Mouse (Mus musculus) intestine, postnatal 0 days (tissue): ENCODE results near the gene Hist2h4. TPM values are rescaled to one million over a fixed set of nuclear protein-coding genes. Genes with fewer than 3 reads are reported as not detected.
"Not testable (repeated sequence)": the region's sequence is repeated elsewhere in the genome, so short reads cannot be mapped to it uniquely, and the experiment has no call there.

Source experiments
- ATAC-seq: fragments of 200-750 bp; cut with Nextera tagmentation; 2 replicates; pipeline ENCODE4 v1.8.0; 2017; ENCODE audit warnings: mild to moderate bottlenecking, moderate TSS enrichment, moderate library complexity
- H3K27ac ChIP-seq: fragments of 300-500 bp; sonication (generic); 2 replicates; pipeline ENCODE4 v1.5.1; 2014; ENCODE audit warnings: mild to moderate bottlenecking, low read depth, low read length, moderate library complexity
- H3K27me3 ChIP-seq: fragments of 300-500 bp; sonication (generic); replicated peaks from 2 replicates; pipeline ENCODE4 v1.6.1; 2014; ENCODE audit warnings: low read length, mixed read lengths; ENCODE audit not compliant: control insufficient read depth, insufficient read depth
- H3K36me3 ChIP-seq: fragments of 300-500 bp; sonication (generic); 2 replicates; pipeline ENCODE4 v1.6.1; 2014; ENCODE audit warnings: mild to moderate bottlenecking, moderate library complexity; ENCODE audit not compliant: control insufficient read depth, insufficient read depth
- H3K4me1 ChIP-seq: fragments of 300-500 bp; sonication (generic); replicated peaks from 2 replicates; pipeline ENCODE4 v1.6.1; 2014; ENCODE audit warnings: antibody characterized with exemption, low read length, mixed read lengths; ENCODE audit not compliant: control insufficient read depth, insufficient read depth
- H3K4me2 ChIP-seq: fragments of 300-500 bp; sonication (generic); replicated peaks from 2 replicates; pipeline ENCODE4 v1.6.1; 2014; ENCODE audit warnings: low read depth, mild to moderate bottlenecking, moderate library complexity
- H3K4me3 ChIP-seq: fragments of 300-500 bp; sonication (generic); 2 replicates; pipeline ENCODE4 v1.5.1; 2014; ENCODE audit warnings: low read depth, low read length
- H3K9ac ChIP-seq: fragments of 300-500 bp; sonication (generic); 2 replicates; pipeline ENCODE4 v1.6.1; 2014; ENCODE audit warnings: mild to moderate bottlenecking, low read depth, low read length
- H3K9me3 ChIP-seq: fragments of 300-500 bp; sonication (generic); 2 replicates; pipeline ENCODE4 v1.6.1; 2016; ENCODE audit warnings: mixed run types; ENCODE audit not compliant: control insufficient read depth
- CTCF ChIP-seq: sonication (generic); IDR thresholded peaks from 2 replicates; pipeline ENCODE4 v1.5.1; 2016; ENCODE audit warnings: low read depth, mild to moderate bottlenecking, control low read depth, antibody characterized with exemption, moderate library complexity
- WGBS: fragments of 180-500 bp; shearing (Covaris S2); extraction: QIAGEN DNeasy Blood & Tissue Kit; methylation state at CpG from one replicate; pipeline ENCODE4 v1.1.7; 2014; 5-methylcytosine and 5-hydroxymethylcytosine counted together
- polyA plus RNA-seq: library from polyadenylated mRNA; unstranded; fragments of >200 nt; fragmentation: Nextera tagmentation; extraction: Ambion mirVana; gene quantifications from 2 replicates; pipeline ENCODE4 v1.2.1, GENCODE M21; 2015

The Hist2h4 gene
- polyA plus RNA-seq, 1 experiment from 2014 or later, result 2.1 TPM

DNA sequence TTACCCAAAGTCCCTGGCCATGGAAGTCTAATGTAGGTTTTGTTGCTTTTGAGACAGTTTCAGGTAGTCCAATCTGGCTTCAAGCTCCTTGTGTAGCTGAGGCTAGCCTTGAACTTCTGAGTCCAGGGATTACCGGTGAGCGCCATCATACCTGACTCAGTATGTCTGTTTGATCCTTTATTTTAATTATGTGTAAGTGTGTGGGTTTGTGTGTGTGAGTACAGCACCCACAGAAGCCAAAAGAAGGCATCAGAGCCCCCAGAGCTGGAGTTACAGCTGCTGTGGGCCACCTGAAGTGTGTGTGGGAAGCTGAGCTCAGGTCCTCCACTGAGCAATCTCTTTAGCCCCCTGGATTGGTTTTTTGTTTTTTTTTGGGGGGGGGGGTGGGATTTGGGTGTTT is 36.5 kb upstream of the Hist2h4 start:
- H3K27me3 ChIP-seq, result peaks cover 10% of the 10 kb centered on the region; the same call in 1 of the 2 replicates
- no peaks in the 10 kb centered on the region for H3K9me3 ChIP-seq
- ATAC-seq, result no peak
- no peak overlapping the region for H3K9ac ChIP-seq
- WGBS, result 98% methylated on average over 2 of the region's 2 CpGs
- H3K4me2 ChIP-seq, result no peak overlapping the region
- H3K36me3 ChIP-seq, result no peaks in the 10 kb centered on the region
- TF ChIP-seq CTCF, result no peak
- no peak overlapping the region for H3K27ac ChIP-seq
- H3K4me3 ChIP-seq, result no peak overlapping the region
- no peaks in the 10 kb centered on the region for H3K4me1 ChIP-seq

DNA sequence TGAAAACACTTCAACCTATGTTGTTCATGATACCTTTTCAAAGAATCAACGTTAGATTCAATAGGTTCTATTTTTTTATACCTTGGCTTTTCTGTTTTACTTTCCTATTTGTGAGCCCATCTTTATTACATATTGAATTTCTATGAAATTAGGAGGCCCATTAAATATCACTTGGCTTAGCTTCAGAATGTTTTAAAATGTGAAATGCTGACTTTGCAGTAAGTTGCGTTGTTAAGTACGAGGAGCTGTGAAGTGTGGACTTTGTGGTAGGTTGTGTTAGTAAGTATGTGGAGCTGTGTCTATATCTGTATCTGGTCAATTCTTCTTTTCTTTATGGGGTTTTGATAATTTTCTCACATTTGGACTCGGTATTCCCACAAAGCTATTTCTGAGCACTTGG is 35.2 kb upstream of the Hist2h4 start:
- no peaks in the 10 kb centered on the region for H3K4me1 ChIP-seq
- peaks cover 10% of the 10 kb centered on the region; the same call in 1 of the 2 replicates for H3K27me3 ChIP-seq
- H3K9ac ChIP-seq, result no peak overlapping the region
- TF ChIP-seq CTCF, result no peak
- no peak overlapping the region for H3K4me3 ChIP-seq
- H3K27ac ChIP-seq, result no peak overlapping the region
- H3K36me3 ChIP-seq, result no peaks in the 10 kb centered on the region
- 91% methylated on average over 4 of the region's 4 CpGs for WGBS
- no peaks in the 10 kb centered on the region for H3K9me3 ChIP-seq
- no peak overlapping the region for H3K4me2 ChIP-seq
- no peak for ATAC-seq

DNA sequence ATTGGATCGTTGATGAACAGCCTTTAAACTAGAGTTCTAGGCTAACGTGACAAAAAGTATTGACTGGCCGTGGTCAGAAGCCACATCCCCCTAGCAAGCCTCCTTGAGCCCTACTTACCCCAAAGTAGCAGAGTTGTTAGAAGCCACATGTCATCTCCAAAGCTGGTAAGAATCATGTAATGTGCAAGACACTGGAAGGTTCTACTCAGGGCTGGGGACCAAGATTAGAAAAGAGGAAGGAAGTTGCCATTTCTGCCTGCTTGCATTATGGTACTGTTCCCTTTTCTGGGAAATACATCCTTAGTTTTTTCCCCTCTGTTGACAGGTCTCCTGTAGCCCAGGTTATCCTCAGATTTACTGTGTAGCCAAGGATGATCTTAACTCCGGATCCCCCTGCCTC is 30.7 kb upstream of the Hist2h4 start, which contains the start of gene Fcgr1:
Gene Fcgr1, minus strand, starts transcription at position 183 of the 400 bp plus-strand sequence.
- no peak for ATAC-seq
- no peak for TF ChIP-seq CTCF
- 90% methylated on average over 4 of the region's 4 CpGs for WGBS

DNA sequence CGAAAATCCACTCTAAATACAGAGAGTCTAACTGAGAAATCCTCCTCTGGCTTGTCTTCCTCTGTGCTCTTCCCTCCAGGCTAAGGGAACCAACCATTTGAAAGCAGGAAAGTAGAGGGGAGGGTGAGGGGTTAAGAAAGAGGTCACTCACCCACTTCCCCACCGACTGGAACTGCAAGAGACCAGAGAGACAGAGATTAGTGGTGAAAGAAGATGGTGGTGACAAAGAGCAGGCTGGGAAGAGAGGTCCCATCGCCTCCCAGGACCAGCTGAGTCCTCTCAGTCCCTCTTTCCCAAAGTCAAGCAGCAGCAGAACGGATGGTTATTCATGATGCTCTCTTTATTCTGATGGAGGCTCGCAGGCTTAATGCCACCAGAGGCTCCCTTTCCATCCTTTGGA is 30.3 kb upstream of the Hist2h4 start:
- 51% methylated on average over 5 of the region's 5 CpGs for WGBS
- H3K4me2 ChIP-seq, result no peak overlapping the region
- no peak overlapping the region for H3K9ac ChIP-seq
- ATAC-seq, result no peak
- no peak overlapping the region for H3K27ac ChIP-seq
- H3K4me3 ChIP-seq, result no peak overlapping the region
- H3K9me3 ChIP-seq, result no peaks in the 10 kb centered on the region
- no peaks in the 10 kb centered on the region for H3K36me3 ChIP-seq
- TF ChIP-seq CTCF, result no peak
- H3K27me3 ChIP-seq, result no peaks in the 10 kb centered on the region; the same call in 1 of the 2 replicates
- no peaks in the 10 kb centered on the region for H3K4me1 ChIP-seq

More for the DNA sequence above, 30.7 kb upstream of the Hist2h4 start, which contains the start of gene Fcgr1:
- H3K4me2 ChIP-seq, result no peak within 1 kb of the TSS
- no peak within 1 kb of the TSS for H3K9ac ChIP-seq
- no peaks in the 10 kb centered on the region for H3K4me1 ChIP-seq
- H3K27ac ChIP-seq, result no peak within 1 kb of the TSS
- no peak within 1 kb of the TSS for H3K4me3 ChIP-seq
- no peaks in the 10 kb centered on the region; the same call in 1 of the 2 replicates for H3K27me3 ChIP-seq
- H3K36me3 ChIP-seq, result no peaks in the 10 kb centered on the region
- H3K9me3 ChIP-seq, result no peaks in the 10 kb centered on the region

DNA sequence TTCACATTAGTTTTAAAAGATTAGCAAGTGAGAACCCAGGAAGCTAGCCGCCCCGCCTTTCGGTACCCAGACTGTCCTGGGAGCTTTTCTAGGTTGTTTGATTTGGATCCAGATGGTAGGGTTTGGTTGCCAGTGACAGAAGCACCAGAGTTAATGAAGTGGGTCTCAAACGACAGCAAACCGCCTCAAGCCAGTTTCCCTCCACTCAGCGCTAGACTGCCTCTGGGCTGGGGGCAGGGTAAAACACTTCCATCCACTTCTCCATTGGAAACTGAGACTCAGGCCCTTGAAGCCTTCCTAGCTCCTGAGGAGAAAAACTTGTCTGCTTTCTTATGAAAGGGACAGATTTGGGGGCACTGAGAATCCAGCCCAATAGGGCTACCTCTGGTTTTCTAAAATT is 29.5 kb upstream of the Hist2h4 start:
- H3K4me2 ChIP-seq, result no peak overlapping the region
- H3K36me3 ChIP-seq, result no peaks in the 10 kb centered on the region
- no peak overlapping the region for H3K4me3 ChIP-seq
- no peaks in the 10 kb centered on the region; the same call in 1 of the 2 replicates for H3K27me3 ChIP-seq
- WGBS, result 60% methylated on average over 6 of the region's 6 CpGs
- ATAC-seq, result no peak
- no peaks in the 10 kb centered on the region for H3K4me1 ChIP-seq
- H3K9me3 ChIP-seq, result no peaks in the 10 kb centered on the region
- no peak overlapping the region for H3K9ac ChIP-seq
- TF ChIP-seq CTCF, result no peak
- H3K27ac ChIP-seq, result no peak overlapping the region

DNA sequence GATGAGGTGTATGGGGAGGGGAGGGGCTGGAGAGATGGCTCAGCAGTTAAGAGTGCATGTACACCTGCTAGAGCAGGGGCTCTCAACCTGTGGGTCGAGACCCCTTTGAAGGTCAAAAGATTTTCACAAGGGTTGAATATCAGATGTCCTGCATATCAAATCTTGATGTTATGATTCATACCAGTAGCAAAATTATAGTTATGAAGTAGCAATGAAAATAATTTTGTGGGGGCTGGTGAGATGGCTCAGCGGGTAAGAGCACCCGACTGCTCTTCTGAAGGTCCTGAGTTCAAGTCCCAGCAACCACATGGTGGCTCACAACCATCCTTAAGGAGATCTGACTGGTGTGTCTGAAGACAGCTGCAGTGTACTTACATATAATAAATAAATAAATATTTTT is 27.6 kb upstream of the Hist2h4 start:
- H3K27ac ChIP-seq, H3K4me1 ChIP-seq, ATAC-seq, H3K9ac ChIP-seq, H3K4me3 ChIP-seq, H3K9me3 ChIP-seq, H3K4me2 ChIP-seq, H3K36me3 ChIP-seq, H3K27me3 ChIP-seq: not testable (repeated sequence)
- WGBS, result 90% methylated on average over 3 of the region's 3 CpGs

DNA sequence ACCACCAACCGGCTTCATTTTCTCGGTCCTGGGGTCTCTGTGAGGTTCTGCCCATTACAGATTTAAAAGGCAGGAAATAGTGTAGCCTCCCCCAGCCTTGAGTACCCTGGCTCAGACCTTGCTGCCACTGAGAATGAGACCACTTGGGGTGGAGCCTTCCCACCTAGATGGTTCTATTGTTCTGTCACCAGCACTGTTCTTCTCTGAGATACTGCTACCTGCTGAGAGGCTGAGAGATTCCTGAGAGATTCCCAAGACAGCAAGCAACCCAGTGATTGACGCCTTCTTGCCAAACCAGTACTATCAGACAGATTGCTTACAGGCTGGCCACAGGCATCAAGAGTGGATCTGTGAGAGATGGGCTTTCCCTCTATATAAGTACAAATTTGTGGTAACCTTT is 26.1 kb upstream of the Hist2h4 start:
- Histone ChIP-seq H3K4me2 (no peak overlapping the region), H3K4me3 (no peak overlapping the region), H3K9ac (no peak overlapping the region), H3K36me3 (no peaks in the 10 kb centered on the region), H3K27me3 (peaks cover 5% of the 10 kb centered on the region; the same call in 1 of the 2 replicates), H3K9me3 (no peaks in the 10 kb centered on the region), H3K4me1 (no peaks in the 10 kb centered on the region), H3K27ac (no peak overlapping the region)
- ATAC-seq, result no peak
- 68% methylated on average over 3 of the region's 3 CpGs for WGBS
- TF ChIP-seq CTCF, result no peak
